Mouse (Mus musculus) layer of hippocampus, postnatal 36 days (tissue): ENCODE data around the gene Wif1. TPM values are rescaled to one million over a fixed set of nuclear protein-coding genes. Genes with fewer than 3 reads are reported as not detected.

Source experiments
- DNase-seq, 2 experiments: peaks; one replicate each; pipeline ENCODE4 v3.0.0; 2022
- total RNA-seq, 2 experiments: library from RNA; stranded (reverse); gene quantifications; 2 replicates each; pipeline ENCODE4 v1.2.3; 2021

Gene Wif1
- total RNA-seq, 2 experiments from 2014 or later: 0.63 to 1.4 TPM

GRCm38 (mm10) chr10:121070742-121071141 lies 37.0 kb downstream of the Wif1 start:
- no peak for DNase-seq

- no peak for DNase-seq
Measured at GRCm38 (mm10) chr10:121080500-121080899, 46.7 kb downstream of the Wif1 start.

GRCm38 (mm10) chr10:121082881-121083280 lies 49.1 kb downstream of the Wif1 start:
- DNase-seq: no peak

GRCm38 (mm10) chr10:121083512-121083911 lies 49.8 kb downstream of the Wif1 start:
- DNase-seq: no peak

GRCm38 (mm10) chr10:121088679-121089078 lies 54.9 kb downstream of the Wif1 start:
- DNase-seq: no peak

GRCm38 (mm10) chr10:121089312-121089711 lies 55.6 kb downstream of the Wif1 start:
- DNase-seq: no peak

GRCm38 (mm10) chr10:121090006-121090405 lies 56.2 kb downstream of the Wif1 start:
- DNase-seq: no peak

- no peak for DNase-seq
Measured at GRCm38 (mm10) chr10:121095948-121096347, 62.2 kb downstream of the Wif1 start.

GRCm38 (mm10) chr10:121098263-121098662 lies 64.5 kb downstream of the Wif1 start:
- DNase-seq: no peak

- no peak for DNase-seq
Measured at GRCm38 (mm10) chr10:121099658-121100057, 65.9 kb downstream of the Wif1 start.

- no peak for DNase-seq
Measured at GRCm38 (mm10) chr10:121116115-121116514, 82.4 kb downstream of the Wif1 start.

- no peak for DNase-seq
Measured at GRCm38 (mm10) chr10:121116636-121117035, 82.9 kb downstream of the Wif1 start.

- no peak for DNase-seq
Measured at GRCm38 (mm10) chr10:121120751-121121150, 87.0 kb downstream of the Wif1 start.

GRCm38 (mm10) chr10:121124481-121124880 lies 90.7 kb downstream of the Wif1 start:
- no peak for DNase-seq

- no peak for DNase-seq
Measured at GRCm38 (mm10) chr10:121129000-121129925, 95.5 kb downstream of the Wif1 start.

Other genes starting within 250 kb of the Wif1 start
- gene Msrb3, start 134.9 kb upstream of the Wif1 start, total RNA-seq: 1 to 10 TPM; 3.4 to 4.6 TPM
- gene Lemd3, start 54.6 kb upstream of the Wif1 start, total RNA-seq: 10 to 100 TPM; 33.0 to 33.7 TPM